Mouse (Mus musculus) CD4-positive naive resting alpha-beta T cell, adult 76 days (primary cell): Measurements from ENCODE around the gene Rtl4. TPM values are rescaled to one million over a fixed set of nuclear protein-coding genes. Genes with fewer than 3 reads are reported as not detected.

Experiments used
- total RNA-seq: library from RNA; stranded (reverse); gene quantifications from one replicate; pipeline ENCODE4 v1.2.4, GENCODE M21; 2023

Gene Rtl4
- total RNA-seq, result not detected

DNA sequence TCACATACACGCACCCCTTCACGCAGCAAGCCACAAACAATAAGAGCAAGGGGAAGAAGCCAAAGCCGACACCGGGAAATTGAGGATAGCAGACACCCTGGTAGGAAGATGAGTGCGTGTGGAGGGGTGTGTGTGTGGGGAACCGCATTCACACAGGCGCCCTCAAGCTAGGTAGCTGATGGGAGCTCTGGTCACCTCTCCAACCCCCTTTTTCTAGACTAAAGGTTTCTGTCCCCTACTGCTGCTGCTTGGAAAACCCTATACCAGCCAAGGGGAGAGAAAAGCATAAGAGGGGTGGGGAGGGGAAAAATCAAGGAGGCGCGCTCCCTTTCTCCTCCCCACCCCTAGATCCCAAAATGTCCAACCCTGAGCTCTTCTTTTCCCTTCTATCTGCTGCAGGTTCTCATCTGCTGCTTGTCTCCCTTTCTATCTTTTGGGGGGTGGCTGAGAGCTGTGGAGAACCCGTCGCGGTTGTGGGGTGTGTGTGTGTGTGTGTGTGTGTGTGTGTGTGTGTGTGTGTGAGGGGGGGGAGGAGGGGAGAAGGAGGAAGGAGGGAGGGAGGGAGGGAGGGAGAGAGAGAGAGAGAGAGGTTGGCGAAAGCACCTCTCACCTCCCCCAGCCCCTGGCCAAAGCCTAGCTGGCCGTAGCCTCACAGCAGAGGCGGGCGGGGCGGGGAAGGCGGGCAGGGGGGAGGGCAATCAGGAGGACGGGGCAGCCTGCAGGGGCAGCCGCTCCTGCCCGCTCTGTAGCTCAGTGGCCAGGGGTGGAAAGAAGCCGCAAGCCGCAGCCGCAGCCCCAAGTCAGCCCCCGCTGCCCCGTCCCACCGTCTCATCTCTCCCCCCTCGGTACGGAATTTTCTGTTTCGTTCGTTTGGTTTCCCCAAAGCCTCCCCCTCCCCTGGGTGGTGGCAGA lies at the start of gene Rtl4:
Rtl4 (plus strand) TSS at position 701 of the 912 bp plus-strand sequence.

DNA sequence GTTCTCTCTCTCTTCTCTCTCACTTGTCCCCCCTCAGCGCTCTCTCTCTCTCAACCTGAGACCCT lies 733 bp upstream of the Rtl4 start, which contains the start of gene Trpc5:
Trpc5 (minus strand) TSS at position 39 of the 65 bp plus-strand sequence.

Other genes with a start within 250 kb of the Rtl4 start
- not detected for gene Trpc5os, start 232.3 kb upstream of the Rtl4 start, total RNA-seq
- gene Trpc5, start 727 bp upstream of the Rtl4 start, total RNA-seq, result not detected